Mouse (Mus musculus) 416B (cell line): ENCODE data around the gene Prdm10.
A peak's percentile ranks its signal among the peaks of the same experiment; 100 is the strongest.

Experiments used
- DNase-seq: peaks from one replicate; pipeline ENCODE4 v3.0.0; 2011; ENCODE audit warnings: low read depth

Gene Prdm10

DNA sequence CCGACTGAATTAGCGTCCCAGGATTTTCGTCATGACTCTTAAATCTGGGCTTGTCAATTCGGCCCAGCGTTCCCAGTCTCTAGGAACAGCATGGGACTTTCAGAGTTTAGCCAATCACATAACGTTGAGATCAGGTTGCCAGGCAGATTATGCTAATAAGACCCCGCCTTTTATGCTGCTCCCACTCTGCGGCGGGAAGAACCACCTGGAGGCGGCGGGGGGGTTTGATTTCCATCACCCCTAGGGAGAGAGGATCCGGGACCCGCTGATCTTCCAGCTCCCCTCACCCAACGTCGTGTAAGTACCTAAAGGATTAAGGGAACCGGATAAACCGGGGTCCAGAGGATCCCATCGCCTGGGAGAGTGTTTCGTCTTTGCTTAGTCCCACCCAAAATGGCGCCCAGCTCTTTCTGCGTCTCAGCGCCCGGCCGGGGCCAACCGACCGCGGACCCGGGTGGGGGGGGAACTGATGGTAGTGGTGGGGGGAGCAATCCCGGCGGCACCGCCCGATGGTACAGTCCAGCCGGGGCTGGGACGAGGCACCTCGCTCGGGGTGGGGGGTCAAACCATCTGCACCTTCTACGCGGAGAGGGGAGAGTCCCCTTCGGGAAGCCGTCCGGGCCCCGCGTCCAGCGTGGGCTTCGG lies at the start of gene Prdm10:
Prdm10 (plus strand) TSS at position 173 of the 645 bp plus-strand sequence.
- peak; percentile 98 for DNase-seq

DNA sequence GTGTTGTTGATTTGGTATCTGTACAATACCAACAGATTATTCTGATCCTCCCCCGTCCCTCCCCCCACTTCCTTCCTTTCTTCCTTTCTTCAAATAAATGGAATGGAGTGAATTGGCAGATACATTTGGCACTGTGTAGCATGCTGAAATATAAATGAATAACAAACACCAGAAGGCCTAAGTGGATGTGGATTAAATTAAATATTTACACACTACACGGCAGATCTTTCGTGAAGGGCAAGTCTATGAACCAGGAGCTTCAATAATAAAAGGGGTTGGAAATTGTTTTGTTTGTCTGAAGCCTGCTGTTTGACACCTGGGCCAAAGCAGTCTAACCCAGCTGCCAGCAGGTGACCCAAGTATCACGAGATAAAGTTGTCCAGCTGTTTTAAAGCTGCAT lies 45.3 kb upstream of the Prdm10 start:
- DNase-seq, result no peak

DNA sequence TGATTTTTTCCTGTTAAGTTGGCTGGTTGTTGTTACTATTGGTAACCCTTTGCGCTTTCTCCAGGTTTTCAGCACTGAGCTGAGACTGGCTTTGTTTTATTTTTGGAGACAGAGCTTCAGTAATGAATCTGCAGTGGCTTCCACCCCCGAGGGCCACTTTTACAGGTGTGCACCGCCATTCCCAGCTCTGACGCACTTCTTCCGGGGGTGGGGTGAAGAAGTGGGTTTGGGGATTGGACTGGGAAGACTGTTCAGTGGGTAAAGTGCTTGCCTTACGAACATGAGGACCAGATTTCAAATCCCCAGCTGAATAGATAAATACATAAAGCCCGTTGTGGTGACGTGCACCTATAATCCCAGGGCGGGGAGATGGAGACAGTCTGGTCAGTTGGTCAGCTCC lies 44.8 kb upstream of the Prdm10 start:
- no peak for DNase-seq

DNA sequence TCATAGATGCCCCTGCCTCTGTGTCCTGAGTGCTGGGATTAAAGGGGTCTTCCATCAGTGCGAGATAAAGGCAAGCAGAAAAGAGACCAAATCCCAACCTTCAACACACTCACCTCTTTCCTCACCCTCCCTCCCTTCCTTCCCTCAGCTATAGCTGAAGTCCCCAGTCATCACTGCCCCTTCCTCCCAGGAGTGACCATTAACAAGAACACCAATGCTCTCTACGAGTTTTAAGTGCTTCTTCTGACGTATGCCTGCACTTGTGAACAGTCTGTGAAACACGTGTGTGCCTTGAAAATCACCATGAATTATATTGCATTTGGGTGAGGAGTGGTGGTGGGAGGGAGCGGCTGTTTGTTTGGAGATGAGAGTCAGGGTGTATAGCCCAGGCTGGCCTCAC lies 44.3 kb upstream of the Prdm10 start:
- DNase-seq, result no peak

DNA sequence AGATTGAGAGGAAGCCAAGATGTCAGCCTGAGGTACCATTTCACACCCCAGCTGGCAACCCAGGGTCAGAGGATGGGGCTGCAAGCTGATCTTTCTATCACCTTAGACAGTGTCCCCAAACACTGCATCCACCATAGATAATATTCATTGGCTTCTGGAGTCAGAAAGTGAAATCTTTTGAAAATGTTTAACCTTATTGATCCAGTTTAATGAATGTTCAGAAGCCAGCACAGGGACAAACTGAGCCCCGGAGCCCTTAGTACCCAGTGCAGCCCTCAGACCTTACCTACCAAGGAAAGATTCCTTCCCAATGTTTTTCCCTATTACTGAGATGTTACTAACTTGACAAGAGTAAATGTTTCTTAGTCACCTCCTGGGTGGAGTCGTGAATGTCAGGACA lies 41.8 kb upstream of the Prdm10 start:
- no peak for DNase-seq

DNA sequence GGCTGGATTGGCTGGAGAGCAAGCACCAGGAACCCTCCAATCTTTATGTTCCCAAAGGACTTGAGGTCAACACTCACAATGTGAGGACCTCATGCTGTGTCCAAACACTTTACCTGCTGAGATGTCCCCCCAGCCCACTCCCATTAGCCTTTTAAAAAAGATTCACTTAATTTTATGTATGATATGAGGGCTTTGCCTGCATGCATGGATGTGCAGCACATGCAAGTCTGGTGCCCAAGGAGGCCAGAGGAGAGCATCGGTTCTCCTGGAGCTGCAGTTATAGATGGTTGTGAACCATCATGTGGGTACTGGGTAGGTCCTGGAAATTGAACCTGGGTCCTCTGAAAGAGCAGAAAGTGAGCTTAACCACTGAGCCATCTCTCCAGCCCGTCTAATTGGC lies 40.8 kb upstream of the Prdm10 start:
- no peak for DNase-seq

DNA sequence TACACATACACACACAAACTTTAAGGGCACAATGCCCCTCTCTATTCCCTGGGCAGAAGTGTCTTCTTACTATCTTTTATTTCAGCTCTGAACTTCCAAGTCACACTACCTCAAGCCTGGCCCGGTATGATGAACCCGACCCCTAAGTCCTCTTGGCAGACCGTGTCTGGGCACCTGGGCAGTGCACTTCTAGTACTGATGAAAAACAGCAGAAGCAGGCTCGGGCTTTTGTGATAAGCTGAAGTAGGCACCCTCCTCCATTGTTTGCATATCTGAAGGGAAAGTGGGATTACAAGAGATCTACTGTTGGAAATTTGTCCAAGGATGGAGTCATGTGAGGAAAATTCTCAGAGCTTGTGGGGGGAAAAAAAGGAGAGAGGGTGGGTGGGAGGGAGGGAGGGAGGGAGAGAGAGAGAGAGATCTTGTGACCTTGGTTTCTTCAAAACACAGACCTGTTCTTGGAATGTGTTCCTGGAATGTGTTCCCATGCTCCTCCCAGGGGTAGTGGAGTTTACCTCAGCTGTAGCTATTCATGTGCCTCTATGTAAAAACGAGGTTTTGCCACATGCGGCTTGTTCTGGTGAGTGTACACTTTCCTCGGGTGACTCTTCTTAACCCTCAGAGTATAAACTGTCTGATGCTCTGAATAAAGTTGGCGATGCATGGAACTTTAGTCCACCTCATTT lies 39.7 kb upstream of the Prdm10 start:
- DNase-seq, result no peak

DNA sequence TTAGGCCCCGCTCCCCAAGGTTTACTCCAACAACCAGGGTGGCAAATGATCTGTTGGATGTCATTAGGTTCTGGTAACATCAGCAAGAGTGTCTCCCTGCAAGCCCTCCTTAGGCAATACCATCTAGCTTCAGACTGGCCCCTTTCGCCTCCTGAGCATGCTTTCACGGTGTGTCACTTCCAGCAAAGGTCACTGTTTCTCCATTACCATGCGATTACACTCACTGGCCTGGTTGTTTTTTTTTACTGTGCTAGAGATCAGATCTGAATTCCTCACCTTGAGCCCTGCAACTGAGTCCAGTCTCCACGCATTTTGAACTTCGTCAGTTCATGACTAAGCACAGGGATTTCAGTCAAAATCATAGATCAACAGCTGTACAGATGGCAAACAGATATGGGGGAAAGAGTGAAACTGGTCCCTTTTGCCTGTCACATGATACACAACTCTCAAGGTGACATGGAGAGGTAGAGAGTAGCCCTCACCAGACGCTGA lies 39.1 kb upstream of the Prdm10 start:
- DNase-seq, result no peak

DNA sequence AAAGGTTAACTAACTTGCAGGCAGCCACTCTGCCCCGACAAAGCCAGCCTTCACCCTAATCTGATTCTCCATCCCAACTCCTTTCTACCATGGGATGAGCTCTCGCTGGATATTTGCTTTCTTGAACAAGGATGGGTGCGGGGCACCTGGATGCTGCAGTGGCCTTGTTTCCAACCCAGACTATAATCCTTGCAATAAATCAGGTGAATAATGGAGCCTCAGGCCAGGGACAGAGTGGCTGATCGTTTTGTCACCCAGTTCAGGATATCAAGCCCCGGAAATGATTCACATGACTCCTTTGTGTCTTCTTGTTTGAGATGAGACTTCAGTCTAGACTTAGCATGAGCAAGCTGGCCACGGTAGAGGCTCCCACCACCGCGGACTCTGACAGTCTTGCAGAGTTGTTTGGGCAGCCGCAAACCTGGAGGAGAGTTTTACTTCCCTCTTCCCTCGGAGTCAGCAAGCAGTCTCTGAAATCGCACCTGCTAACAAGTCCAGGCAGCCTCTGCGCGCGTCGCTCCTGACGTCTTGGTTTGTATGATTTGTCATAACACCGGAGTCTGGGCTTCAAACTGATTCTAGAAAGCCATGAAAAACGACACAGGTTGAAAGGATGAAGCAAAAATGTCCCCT lies 36.9 kb upstream of the Prdm10 start:
- DNase-seq, result no peak

DNA sequence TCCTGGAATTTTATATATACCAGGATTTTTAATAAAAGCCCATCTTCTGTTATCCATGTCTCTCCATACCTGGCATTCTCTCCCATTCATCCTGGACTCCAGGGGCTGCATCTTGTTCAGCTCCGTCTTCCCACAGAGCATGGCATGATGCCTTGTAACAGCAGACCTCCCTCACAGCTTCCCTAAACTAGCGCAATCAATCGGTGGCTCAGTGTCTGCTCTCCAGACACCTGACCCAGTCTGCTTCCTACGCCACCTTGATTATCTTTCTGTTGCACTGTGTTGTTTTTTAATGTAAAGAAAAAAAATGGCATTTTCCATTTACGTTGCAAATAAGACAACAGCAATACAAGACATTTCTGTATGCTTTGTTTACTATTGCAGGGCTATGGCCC lies 36.4 kb upstream of the Prdm10 start:
- DNase-seq, result no peak

DNA sequence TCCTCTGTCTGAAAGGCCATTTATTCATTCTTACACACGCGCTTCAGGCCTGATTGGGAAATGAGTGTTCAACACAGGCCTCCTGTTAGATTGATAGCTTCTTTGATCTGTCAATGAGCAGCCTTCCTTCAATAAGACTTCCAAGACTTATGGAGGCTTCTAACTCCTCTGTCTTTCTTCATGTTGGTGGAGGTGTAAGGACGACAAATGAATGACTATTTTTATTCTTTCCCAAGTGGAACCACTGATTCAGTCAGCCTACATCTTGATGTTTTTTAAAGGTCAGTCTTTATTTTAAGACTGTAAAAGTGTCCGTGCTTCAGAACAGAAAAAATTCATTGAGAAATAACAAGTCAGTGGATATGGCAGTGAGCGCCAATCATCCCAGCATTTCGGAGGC lies 35.3 kb upstream of the Prdm10 start:
- DNase-seq, result no peak

DNA sequence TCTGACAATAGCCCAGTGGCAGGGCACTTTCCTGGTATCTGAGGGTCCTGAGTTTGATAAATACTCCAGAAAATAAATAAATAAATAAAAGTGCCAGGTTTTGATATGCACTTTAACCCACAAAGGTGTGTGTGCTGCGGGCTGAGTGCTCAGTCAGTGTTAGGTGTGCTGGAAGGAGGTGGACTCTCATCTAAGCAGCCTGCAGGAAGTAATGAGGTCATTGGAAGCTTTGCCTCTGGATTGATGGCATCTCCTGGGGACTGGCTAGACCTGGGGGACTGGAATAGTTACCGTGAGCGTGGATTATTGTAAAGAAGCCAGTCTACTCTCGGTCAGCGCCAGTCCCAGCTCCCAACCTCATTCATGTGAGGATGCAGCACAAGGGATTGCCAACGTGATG lies 33.9 kb upstream of the Prdm10 start:
- DNase-seq, result no peak

DNA sequence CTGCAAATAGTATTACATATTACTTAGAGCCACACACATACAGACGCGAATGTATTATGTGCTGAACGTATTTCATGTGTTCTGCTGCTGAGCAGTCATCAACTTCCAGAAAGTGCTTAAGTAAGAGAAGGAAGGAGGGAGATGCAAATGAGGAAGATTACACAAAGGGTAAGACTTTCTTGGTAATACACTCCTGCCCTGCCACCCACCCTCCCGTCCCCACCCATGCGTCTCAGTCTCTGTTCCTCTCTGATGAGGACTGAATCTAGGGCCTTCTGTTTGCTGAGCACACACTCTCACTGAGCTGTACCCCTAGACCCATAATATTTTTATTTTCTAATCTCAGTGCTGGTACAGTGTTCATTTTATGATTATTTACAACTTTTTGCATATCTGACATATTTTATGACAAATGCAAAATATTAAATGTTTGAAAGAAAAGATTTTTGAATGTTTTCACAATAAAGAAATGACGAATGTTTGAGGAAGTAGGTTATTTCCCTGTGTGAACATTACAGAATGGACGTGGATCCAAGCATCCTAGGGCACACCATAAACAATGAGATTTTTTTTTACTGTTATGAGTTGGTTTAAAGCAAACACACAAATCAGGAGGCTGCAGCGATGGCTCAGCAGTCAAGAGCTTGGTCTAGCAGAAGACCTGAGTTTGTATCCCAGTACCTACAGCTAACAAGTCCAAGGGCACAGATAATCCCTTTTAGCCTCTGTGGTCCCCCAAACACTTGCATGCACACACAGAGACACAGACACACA lies 32.7 kb upstream of the Prdm10 start:
- DNase-seq, result no peak

DNA sequence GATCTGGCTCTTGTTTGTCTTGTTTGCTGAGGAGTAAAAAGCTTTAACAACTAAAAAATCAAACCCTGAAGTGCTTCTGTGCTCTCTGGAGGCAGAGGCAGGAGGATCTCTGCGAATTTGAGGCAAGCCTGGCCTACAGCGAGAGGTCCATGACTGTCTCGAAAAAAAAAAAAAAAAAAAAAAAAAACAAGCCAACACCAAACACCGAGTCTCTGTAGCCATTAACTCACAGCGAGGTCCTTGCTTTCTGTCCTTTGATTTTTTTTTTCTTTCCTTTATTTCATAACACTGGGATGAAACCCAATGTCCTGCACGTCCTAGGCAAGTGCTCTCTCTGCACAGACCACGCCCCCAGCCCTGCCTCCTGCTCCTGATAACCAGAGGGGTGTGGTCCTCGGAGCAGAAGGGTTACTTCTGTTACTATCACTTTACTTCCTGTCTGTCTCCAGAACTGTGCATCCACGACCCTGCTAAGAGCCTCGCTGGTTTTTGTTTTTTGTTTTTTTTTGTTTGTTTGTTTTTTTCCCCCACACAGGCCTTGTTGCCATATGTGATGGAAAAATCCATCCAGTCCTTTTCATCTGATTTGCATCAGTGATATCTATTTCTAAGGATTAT lies 28.0 kb upstream of the Prdm10 start:
- DNase-seq, result peak; percentile 82

DNA sequence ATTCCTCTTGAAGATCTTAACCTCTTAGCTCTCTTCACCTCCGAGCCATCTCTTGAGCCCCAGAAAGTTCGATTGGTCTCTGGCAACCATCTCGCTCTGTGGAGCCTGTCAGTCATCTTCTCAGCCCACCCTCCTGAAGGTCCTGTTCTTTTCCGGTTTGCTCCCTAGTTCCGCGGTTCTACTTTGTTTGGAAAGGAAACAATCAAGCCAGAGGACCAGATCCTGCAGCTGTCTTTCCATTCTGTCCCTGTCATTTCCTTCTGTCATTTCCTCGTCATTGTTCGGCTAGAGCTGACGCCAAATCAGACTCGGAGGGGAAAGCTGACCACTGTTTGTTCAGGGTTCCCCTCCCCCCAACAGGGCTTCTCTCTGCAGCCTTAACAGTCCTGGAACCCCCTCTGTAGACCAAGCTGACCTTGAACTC lies 27.0 kb upstream of the Prdm10 start:
- DNase-seq, result peak; percentile 83

DNA sequence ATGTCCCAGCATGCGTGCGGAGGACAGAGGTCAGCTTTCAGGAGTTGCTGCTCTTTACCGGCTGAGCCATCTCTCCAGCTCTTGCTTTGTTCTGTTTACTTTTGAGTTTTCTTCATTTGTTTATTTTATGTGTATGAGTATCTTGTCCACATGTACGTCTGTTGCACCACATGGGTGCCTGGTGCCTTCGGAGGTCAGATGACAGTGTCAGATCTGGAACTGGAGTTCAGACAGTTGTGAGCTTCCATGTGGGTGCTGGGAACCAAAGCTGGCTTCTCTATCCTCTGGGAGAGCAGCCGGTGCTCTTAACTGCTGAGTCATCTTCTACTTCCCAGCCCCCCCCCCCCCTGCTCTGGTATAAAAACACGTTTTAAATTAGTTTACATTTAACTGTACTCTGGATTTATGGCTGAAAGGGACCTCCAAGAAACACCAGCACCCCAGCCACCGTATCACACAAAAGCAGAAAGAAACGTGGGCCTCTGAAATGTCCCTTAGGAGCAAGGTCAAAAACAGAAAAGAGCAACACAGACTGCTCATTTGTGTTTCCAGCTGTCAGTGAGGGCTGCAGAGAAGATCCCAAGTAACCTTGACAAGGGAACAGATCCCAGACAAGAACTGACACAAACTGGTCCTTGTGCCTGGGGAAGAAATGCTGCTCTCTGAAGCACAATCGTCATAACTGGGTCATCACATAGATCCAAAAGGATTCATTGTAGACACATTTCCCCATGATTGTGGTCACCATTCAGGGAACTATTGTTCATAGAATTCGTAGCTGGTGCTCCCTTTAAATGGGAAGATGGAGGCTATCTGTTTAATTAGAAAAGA lies 26.3 kb upstream of the Prdm10 start:
- DNase-seq, result peak; percentile 42

DNA sequence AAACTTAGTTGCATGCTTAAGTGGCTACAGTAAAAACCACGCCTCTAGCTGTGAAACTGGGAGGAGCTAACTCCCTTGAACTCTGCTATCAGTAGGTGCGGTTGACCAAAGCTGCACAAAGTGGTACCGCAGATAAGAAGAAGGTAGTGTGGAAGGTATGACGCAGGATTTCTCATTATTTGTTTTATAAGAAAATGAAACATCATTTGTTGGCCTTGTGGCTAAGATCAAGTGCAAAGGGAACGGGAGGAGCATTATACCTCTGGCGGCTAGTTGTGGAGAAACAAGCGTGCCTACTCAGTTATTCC lies 25.7 kb upstream of the Prdm10 start:
- peak; percentile 94 for DNase-seq

DNA sequence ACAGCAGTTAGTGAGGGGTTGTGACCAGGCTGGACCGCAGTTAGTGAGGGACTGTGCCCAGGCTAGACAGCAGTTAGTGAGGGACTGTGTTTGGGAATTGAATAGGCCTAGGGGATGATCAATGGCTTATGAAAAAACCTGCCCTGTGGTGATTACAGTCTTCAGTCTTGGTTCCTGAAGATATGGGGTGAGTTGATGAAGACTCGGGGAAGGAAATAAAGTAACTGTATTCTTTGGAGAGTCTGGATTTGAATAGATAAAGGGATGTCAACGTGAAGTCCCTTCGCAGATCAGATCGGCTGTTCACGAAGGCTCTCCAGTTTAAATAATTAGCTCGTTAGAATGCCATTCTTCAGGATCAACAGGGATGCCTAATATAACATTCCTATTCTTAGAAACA lies 24.4 kb upstream of the Prdm10 start:
- DNase-seq, result no peak

DNA sequence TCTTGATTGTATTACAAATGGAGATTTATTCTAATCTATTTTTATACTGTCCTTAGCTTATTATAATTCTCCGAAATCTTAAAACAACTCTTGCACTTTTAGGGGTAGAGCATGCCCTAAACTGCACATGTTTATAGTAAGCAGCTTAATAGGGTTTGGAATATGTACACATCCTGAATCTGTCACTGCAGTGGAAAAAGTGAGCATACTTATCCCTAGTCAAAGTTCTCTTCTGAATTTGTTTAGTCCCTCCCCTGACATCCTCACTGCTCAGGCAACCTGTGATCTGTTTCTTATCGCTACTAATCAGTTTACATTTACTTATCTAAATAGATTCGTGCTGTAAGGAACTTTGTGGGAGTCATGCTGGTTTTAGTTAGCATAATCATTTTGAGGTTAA lies 22.1 kb upstream of the Prdm10 start:
- DNase-seq, result no peak

DNA sequence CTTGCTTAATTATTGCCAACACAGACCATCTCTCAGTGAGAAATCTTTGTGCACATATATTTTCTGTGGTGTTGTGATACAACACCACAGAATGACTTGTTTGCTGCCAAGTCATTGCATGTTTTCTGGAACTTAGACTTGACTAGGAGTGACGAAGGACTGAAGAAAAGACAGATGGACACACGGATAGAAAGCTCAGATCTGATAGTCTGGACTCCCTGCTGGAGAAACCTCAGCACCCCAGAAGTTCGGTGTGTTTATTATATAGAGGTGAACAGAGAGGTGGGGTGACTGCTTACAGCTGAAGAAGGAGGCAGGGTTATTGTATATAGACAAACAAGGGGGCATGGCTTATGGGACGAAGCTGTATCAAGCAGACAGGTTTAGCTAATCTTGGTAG lies 20.1 kb upstream of the Prdm10 start:
- DNase-seq, result no peak
